Mouse (Mus musculus) brain, embryonic 14.5 days (tissue): ENCODE measurements around the gene Prom1.

Source experiments
- CTCF ChIP-seq: fragments of 200-500 bp; IDR thresholded peaks from 2 replicates; pipeline ENCODE4 v1.5.1; 2012; ENCODE audit warnings: inconsistent platforms, mild to moderate bottlenecking, moderate library complexity, borderline replicate concordance; ENCODE audit not compliant: insufficient read depth, insufficient read length; ENCODE audit errors: extremely low read depth
- POLR2A ChIP-seq: fragments of 200-500 bp; IDR thresholded peaks from 2 replicates; pipeline ENCODE4 v1.6.1; 2012; ENCODE audit warnings: mild to moderate bottlenecking, inconsistent platforms, borderline replicate concordance; ENCODE audit not compliant: poor library complexity, insufficient read depth, insufficient read length, severe bottlenecking; ENCODE audit errors: extremely low read depth

DNA sequence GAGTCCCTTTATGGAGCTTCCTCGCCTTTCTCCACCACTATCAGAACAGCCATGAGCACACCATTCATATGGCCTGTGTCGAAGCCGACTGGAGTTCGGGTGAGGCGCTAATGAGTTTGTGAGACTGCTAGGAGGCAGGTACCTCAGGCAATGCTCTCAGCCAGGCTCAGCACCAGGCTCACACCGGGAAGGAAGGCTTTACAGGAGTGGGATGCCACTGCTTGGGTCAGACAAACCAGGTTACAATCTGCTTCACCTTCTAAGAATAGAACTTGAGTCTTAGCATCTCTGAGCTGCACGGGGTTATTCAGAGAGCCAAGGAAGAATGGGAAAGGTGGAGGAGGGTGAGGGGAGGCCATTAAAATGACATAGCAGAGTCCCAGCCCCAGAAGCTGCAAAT, 16.0 kb downstream of the Prom1 start:
- TF ChIP-seq POLR2A (no peak), CTCF (no peak)
